Mouse (Mus musculus) testis, adult 2 months (tissue): ENCODE measurements around the gene Fbn1.

Source experiments
- CTCF ChIP-seq: fragments of 200-500 bp; IDR thresholded peaks from 2 replicates; pipeline ENCODE4 v1.5.1; 2012; ENCODE audit warnings: low read depth, mild to moderate bottlenecking, inconsistent platforms, low read length, moderate library complexity; ENCODE audit not compliant: control insufficient read depth, insufficient read depth, insufficient replicate concordance
- POLR2A ChIP-seq: fragments of 200-500 bp; IDR thresholded peaks from 2 replicates; pipeline ENCODE4 v1.6.1; 2012; ENCODE audit warnings: low read depth, mild to moderate bottlenecking, inconsistent platforms, low read length, moderate library complexity; ENCODE audit not compliant: control insufficient read depth

DNA sequence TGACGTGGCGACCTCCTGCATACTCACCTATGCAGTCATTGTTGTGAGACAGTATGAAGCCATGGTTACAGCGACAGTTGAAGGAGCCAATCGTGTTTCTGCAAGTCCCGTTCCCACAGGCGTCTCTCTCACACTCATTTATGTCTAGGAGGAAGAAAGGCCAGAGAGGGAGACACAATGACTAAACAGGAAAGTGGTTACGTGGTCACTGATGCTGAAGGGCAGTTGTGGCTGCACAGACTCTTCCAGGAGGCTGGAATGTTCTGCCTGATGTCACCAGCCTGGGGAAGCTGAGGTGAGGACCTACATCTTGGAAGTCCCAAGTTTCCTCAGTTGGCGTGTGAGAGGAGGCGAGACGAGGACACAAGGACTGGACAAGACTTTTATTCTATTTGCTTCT lies 177.3 kb downstream of the Fbn1 start:
- TF ChIP-seq CTCF (no peak), POLR2A (no peak)
